Mouse (Mus musculus): ENCODE measurements around the gene Fcrlb.

DNA sequence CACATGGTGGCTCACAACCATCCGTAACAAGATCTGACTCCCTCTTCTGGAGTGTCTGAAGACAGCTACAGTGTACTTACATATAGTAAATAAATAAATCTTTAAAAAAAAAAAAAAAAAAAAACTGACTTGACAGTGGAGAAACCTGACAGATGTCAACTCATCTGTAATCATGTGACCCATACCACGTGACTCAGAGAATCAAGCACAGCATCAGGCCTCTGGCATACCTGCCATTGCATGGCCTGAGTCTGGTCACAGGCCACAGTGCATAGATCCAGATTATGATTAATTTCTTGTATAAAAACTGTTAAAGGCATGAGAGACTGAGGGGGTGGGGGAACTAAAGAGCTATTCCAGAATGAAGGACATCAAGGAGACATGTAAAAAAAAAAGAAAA lies 53.9 kb downstream of the Fcrlb start:
- TF ChIP-seq CTCF (IDR thresholded peaks at IDR 0.05; ENCODE audit: borderline replicate concordance, insufficient read depth, low read length) (no peak), POLR2A (IDR thresholded peaks at IDR 0.05; ENCODE audit: low read depth, low read length) (no peak)

Measured in embryonic fibroblast, embryonic 13.5 days (primary cell).